16 mouse cellular contexts compared by ENCODE assay signal in genomic region chr17:7755001-7755400, GRCm38 (mm10).
DNase-seq lines count a peak whose midpoint lies in the region.
"Had no signal": no experiment of that assay in that cellular context is flagged by ENCODE, and none has a peak within 500 bp of the region (broad histone marks: within the 10 kb centered on the region; RNA-seq: fewer than 3 reads in every experiment).

No protein-coding gene starts in this region.

- peak; percentile 31 for DNase-seq in gastrocnemius, adult 18-20 months (ENCODE audit: low spot score)
- no peak for DNase-seq in gastrocnemius, postnatal 10 days
- DNase-seq in lung, postnatal 10 days = peak; percentile 60
- no peak for DNase-seq in lung, postnatal 14 days
- DNase-seq in 3T3-L1 (ENCODE audit: low read depth, low spot score) = peak; percentile 37
- peak; percentile 63 for DNase-seq in skeletal muscle tissue, adult 2 months (ENCODE audit: low read depth, low spot score)
- no peak for DNase-seq in spleen, postnatal 14 days (ENCODE audit: low spot score in 2 of 2)
- DNase-seq: adrenal gland, adult 2 months; adrenal gland, postnatal 14 days; cerebellum, adult 11 months; cerebellum, adult 2 months; cerebellum, adult 9-11 months; cerebellum, postnatal 25 days; heart, adult 18-20 months; heart, postnatal 10 days; heart, postnatal 36 days had no signal

Comparison
In these comparisons a context has a peak if more than half of its experiments do, and no peak if none do; other contexts are left out.
1. DNase-seq: peak in gastrocnemius, adult 18-20 months (single experiment), lung, postnatal 10 days (single experiment), 3T3-L1 (single experiment) and skeletal muscle tissue, adult 2 months (single experiment); none in gastrocnemius, postnatal 10 days (single experiment), lung, postnatal 14 days (single experiment) and spleen, postnatal 14 days (0 of 2).